Mouse (Mus musculus): ENCODE measurements at regions not wholly inside any gene's neighbourhood (a gene's known extent, or its start where the extent isn't known, plus 50 kb on each side); places are given as distances from the start of the nearest gene placed in this dataset.

GRCm38 (mm10) chr17:4804013-4804412 lies 190.1 kb upstream of the Arid1b start:
- no peak for DNase-seq (ENCODE audit: low read depth)

DNA sequence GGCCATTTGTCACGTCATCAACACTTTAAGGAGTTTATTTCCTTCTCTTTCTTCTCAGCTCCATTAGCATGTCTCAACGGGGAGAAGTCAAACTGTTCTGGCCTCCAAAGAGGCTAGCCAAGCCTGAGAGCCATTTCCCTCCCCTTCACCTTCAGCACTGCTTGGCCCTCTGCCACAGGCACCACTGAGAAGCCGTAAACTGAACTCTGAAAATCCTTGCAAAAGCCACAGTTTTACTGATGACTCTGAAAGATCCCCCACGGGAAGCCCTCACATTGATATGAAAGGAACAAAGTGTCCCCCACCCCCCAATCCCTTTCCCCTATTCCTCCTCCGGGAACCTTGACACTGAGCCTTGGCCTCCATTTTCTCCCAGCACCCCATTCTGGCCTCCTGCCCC lies 188.1 kb upstream of the Arid1b start:
- DNase-seq (ENCODE audit: low read depth), result no peak

- DNase-seq (ENCODE audit: low read depth), result no peak
Observed at GRCm38 (mm10) chr17:4808926-4809325, 185.2 kb upstream of the Arid1b start.

DNA sequence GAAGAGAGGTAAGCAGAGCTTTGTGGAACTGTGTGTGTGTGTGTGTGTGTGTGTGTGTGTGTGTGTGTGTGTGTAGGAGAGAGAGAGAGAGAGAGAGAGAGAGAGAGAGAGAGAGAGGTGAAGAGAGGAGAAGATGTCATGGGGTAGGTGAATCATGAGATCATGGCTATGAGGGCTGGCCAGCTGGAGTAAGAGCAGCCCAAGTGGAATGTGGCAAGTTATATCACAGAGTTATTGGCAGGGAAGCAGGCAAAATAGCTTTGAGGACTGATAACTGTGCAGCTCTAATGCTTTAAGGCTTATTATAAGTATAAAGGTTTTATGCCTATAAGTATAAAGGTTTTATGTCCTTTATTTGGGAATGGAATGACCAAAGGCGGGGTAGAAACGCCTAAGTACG lies 180.9 kb upstream of the Arid1b start:
- DNase-seq (ENCODE audit: low read depth), result no peak

DNA sequence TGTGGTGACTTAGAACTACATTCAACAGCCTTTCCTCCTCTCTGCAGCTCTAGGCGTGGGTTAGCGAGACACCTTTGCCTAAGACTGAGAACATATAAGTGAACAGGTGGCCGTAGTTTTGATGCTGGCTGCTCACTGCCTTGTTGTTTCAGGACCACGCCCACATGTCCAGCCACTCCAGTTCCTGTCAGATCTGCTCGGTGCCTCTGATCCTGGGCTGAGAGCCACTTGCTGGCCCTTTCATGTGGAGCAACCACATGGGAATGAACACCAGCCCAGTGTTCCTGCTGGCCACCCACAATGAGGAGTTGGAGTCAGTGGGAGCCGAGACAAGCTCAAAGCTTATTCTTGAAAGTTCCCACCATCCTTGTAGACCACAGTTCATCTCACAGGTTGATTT lies 180.5 kb upstream of the Arid1b start:
- no peak for DNase-seq (ENCODE audit: low read depth)

DNA sequence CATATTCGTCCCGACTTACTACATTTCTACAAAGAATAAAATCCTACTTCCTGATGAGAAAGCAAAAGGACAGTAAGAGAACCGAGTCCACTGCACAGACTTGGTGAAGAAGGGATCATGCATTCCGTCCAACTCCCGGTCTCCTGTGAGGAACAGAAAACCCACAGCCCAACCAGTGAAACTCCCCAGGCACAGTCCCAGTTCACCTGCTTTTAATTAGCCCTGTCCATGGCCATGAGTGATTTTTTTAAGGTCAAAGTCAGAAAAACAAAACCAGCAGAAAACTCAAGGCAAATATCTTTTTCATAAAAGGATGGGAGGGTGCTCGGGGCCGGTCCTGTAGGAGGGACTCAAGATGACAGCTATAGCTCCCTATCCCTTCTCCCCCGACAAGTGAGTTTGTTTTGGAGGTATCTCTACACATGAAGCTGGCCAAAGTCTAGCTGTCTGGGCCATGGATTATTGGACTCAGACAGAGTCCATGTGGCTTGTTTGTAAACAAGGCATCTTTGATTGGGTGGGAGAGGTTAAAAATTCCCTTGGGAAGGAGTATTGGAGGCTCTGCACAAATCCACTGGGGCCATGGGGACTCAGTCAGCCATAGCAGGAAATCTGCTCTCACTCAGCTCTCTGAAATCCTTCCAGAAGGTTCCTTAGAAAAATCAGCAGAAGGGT lies 168.8 kb upstream of the Arid1b start:
- no peak for DNase-seq (ENCODE audit: low read depth)

GRCm38 (mm10) chr17:4834065-4834464 lies 160.1 kb upstream of the Arid1b start:
- no peak for DNase-seq (ENCODE audit: low read depth)

- DNase-seq (ENCODE audit: low read depth), result no peak
Observed at GRCm38 (mm10) chr17:4834571-4834970, 159.6 kb upstream of the Arid1b start.

GRCm38 (mm10) chr17:4835065-4835705 lies 158.9 kb upstream of the Arid1b start:
- DNase-seq (ENCODE audit: low read depth), result no peak

DNA sequence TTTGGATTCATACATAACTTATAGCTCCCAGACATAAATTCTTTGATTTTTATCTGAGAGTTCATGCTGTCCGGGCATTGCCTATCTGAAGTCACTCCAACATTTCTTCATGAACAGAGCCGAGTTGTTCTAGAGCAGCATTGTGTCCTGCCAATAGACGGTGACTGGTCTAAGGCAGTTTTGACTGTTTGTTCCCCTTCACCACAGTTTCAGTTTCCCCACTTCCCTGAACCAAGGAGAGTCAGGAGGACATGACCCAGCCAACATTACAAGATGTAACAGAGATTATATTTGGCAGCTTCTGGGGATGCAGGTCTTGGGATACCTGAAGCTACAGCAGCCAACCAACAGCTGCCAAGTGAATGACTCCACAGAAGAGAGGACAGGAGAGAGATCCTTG lies 154.0 kb upstream of the Arid1b start:
- no peak for DNase-seq (ENCODE audit: low read depth)

- no peak for DNase-seq (ENCODE audit: low read depth)
Observed at GRCm38 (mm10) chr17:4858304-4858703, 135.8 kb upstream of the Arid1b start.

GRCm38 (mm10) chr17:4864901-4865300 lies 129.2 kb upstream of the Arid1b start:
- no peak for DNase-seq (ENCODE audit: low read depth)

DNA sequence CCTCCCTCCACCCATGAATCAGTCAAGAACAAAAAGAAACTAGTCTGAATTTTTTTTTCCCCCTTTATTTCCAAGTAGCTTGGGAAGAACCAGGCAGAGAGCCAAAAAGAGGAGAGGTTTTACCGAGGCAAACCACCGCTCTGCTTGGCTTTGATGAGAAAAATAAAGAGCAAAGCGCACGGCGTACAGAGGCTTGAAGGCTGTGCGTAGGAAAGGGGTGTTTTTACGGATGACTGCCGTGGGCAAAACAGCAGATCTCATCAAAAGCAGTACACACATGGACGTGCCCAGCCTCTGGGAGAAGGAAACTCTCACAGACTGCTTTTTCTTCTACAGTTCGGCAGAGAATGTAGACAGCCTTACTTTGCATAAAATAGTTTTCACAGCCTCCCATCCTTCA lies 128.5 kb upstream of the Arid1b start:
- no peak for DNase-seq (ENCODE audit: low read depth)

DNA sequence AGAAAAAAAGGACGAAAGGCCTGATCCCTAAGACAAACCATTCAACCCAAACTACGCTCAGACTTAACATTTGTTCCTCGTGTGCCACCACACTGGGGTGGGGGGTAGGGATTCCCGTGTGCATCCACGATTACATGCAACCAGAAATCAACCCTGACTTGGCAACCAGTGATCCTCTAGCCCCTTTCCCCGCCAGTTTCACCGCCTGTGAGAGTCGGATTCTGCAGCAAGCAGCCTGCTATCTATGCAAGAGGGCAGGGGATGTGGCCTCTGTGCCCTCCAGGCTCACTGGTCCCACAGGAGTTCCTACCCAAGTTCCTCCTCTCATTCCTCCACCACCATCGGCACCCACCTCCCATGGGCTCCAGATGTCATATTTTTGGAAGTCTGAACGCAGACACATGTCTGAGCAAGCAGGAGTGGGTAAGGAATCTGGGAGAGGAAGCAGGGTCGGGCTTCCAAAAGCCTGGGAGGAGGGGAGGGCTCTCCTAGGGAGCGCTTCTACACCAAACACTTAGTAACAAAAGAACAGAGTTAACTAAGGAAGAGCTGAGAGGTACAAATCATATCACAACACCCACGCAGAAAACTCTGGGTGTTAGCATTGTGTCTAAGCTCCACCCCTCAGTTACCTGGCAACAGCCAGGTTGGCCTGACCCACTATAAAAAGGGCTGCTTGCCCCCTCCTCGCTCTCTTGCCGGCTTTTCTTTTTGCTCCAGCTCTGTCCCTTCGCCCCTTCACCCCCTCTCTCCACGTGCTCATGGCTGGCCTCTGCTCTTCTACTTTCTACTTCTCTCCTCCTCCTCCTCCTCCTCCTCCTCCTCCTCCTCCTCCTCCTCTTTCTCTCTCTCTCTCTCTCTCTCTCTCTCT lies 127.9 kb upstream of the Arid1b start:
- no peak for DNase-seq (ENCODE audit: low read depth)

GRCm38 (mm10) chr17:4867083-4867482 lies 127.0 kb upstream of the Arid1b start:
- no peak for DNase-seq (ENCODE audit: low read depth)

GRCm38 (mm10) chr17:4867754-4868445 lies 126.2 kb upstream of the Arid1b start:
- DNase-seq (ENCODE audit: low read depth), result peak; percentile 78

- DNase-seq (ENCODE audit: low read depth), result no peak
Observed at GRCm38 (mm10) chr17:4868446-4868825, 125.7 kb upstream of the Arid1b start.

DNA sequence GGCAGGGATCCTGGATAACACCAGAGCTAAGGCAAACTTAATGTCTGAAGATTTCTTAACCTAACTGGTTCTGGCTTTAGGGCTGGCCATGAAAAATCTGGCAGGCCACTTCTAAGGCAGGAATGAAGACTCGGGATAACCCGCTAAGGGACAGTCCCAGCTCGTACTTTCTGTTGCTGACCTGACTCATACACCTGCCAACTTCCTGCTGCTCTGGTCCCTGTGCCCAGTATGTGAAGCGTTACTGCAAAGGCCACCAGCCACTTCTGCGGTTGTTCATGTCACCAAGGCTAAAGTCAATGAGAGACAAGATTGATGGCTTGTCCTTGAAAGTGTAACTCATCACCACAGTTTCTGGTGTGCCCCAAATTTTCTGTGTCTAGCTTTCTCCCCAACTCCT lies 125.3 kb upstream of the Arid1b start:
- no peak for DNase-seq (ENCODE audit: low read depth)

DNA sequence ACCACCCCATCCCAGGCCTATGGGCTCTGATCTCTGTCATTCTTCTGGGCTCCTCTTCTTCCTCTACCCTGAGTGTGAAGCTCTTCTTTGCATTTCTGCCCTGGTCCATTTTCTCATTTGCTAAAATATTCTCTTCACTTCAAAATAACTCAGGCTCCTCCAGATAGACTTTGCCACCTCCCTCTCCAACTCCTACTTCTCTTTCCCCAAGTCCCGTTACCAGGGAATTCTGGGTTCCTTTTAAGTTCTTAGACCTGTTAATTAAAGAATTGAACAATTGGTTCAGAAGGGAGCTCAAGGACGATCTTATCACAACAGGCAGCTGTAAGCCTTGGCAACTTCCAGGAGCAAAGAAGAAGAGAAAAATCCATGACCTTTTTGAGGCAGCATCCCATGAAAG lies 122.9 kb upstream of the Arid1b start:
- no peak for DNase-seq (ENCODE audit: low read depth)

- DNase-seq (ENCODE audit: low read depth), result no peak
Observed at GRCm38 (mm10) chr17:4874459-4874858, 119.7 kb upstream of the Arid1b start.

DNA sequence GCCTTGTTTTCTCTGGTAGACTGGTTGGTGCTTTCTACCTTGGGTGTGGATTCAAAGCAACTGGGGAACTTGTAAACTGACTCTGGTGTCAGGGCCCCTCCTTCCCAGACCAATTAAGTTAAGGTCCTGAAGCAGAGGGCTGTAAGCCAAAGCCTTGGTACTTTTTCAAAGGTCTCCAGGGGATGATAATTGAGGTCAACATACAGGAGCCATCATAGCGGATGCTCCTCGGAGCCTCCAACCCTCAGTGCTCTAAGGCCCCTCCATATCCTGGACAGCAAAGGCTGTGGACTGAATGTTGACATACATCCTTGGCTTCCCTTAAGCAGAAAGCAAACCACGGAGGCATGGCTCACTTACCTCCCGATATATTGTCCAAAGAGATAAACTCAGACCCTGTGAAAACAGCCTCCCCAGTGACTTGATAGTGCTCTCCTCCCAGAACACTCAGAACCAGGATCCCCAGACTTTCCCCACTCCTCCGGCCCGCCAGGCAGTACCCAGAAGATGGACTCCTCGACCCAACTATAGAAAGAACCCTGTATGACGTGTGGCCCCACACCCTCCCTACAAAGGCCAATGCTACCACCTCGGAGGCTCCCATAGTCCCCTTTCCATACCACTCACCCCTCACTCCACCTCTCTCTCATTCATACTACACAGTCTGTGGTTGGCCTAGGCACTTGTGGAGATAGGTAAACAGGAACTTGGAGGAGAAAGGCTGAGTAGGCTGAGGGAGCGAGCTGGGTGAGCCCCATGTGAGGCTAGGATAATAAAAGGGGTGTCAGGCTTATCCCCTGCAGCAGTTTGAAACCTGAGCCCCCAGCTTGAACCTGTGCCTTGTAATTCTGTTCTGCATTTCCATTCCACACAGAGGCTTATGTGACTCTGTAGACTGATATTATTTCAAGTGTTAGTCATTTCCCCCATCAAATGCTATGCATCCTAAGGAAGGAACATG lies 118.8 kb upstream of the Arid1b start:
- DNase-seq (ENCODE audit: low read depth), result no peak
